Mouse (Mus musculus) brain, adult 2 months (tissue): Measurements from ENCODE around the gene Celf2.

Experiments
- DNase-seq: peaks from one replicate; pipeline ENCODE4 v3.0.0; 2011; ENCODE audit warnings: low read depth, low spot score

The Celf2 gene

GRCm38 (mm10) chr2:7207691-7208504, 301.5 kb downstream of the Celf2 start:
- no peak for DNase-seq

- peak; percentile 52 for DNase-seq
These were observed 315.9 kb downstream of the Celf2 start for GRCm38 (mm10) chr2:7193413-7193812.

- no peak for DNase-seq
These were observed 330.2 kb downstream of the Celf2 start for GRCm38 (mm10) chr2:7179186-7179585.

- peak; percentile 81 for DNase-seq
These were observed 335.9 kb downstream of the Celf2 start for GRCm38 (mm10) chr2:7173271-7174064.

GRCm38 (mm10) chr2:7171087-7171696, 338.2 kb downstream of the Celf2 start:
- DNase-seq, result no peak

- DNase-seq, result no peak
These were observed 343.6 kb downstream of the Celf2 start for GRCm38 (mm10) chr2:7165786-7166185.

GRCm38 (mm10) chr2:7160108-7160507, 349.3 kb downstream of the Celf2 start:
- no peak for DNase-seq

- DNase-seq, result no peak
These were observed 362.1 kb downstream of the Celf2 start for GRCm38 (mm10) chr2:7147303-7147702.

GRCm38 (mm10) chr2:7145541-7146043, 363.8 kb downstream of the Celf2 start:
- no peak for DNase-seq

GRCm38 (mm10) chr2:7144871-7145270, 364.5 kb downstream of the Celf2 start:
- peak; percentile 67 for DNase-seq

- peak; percentile 59 for DNase-seq
These were observed 386.0 kb downstream of the Celf2 start for GRCm38 (mm10) chr2:7123366-7123765.

GRCm38 (mm10) chr2:7115801-7116200, 393.6 kb downstream of the Celf2 start:
- DNase-seq, result peak; percentile 70

GRCm38 (mm10) chr2:7115161-7115560, 394.2 kb downstream of the Celf2 start:
- no peak for DNase-seq

GRCm38 (mm10) chr2:7113738-7114137, 395.6 kb downstream of the Celf2 start:
- no peak for DNase-seq

GRCm38 (mm10) chr2:7112156-7112813, 397.1 kb downstream of the Celf2 start:
- peak; percentile 67 for DNase-seq

GRCm38 (mm10) chr2:7093414-7093813, 415.9 kb downstream of the Celf2 start:
- DNase-seq, result no peak

GRCm38 (mm10) chr2:7092641-7093040, 416.7 kb downstream of the Celf2 start:
- DNase-seq, result no peak

GRCm38 (mm10) chr2:7090496-7090895, 418.9 kb downstream of the Celf2 start:
- DNase-seq, result no peak

- peak; percentile 79 for DNase-seq
These were observed 420.1 kb downstream of the Celf2 start for GRCm38 (mm10) chr2:7089069-7089834.

GRCm38 (mm10) chr2:7088536-7088935, 420.8 kb downstream of the Celf2 start:
- DNase-seq, result no peak

- peak; percentile 57 for DNase-seq
These were observed 421.9 kb downstream of the Celf2 start for GRCm38 (mm10) chr2:7087480-7087879.
